Mouse (Mus musculus): ENCODE measurements around the gene Ooep. TPM values are rescaled to one million over a fixed set of nuclear protein-coding genes. Genes with fewer than 3 reads are reported as not detected.
A peak's percentile ranks its signal among the peaks of the same experiment; 100 is the strongest.
"Not testable (repeated sequence)": the region's sequence is repeated elsewhere in the genome, so short reads cannot be mapped to it uniquely, and the experiment has no call there.

The Ooep gene
- polyA plus RNA-seq, 1 experiment, result 3.9 TPM

- peak; percentile 6 for DNase-seq (ENCODE audit: low read depth)
- TF ChIP-seq CTCF (IDR thresholded peaks at IDR 0.05; ENCODE audit: borderline replicate concordance, extremely low read depth, insufficient read depth, insufficient read length), result no peak
- no peak for TF ChIP-seq POLR2A (IDR thresholded peaks at IDR 0.05; ENCODE audit: borderline replicate concordance, extremely low read depth, insufficient read depth, insufficient read length, poor library complexity, severe bottlenecking)
Measured at GRCm38 (mm10) chr9:78365850-78366544, 12.5 kb downstream of the Ooep start.

GRCm38 (mm10) chr9:78364701-78365100, 13.8 kb downstream of the Ooep start:
- TF ChIP-seq CTCF (IDR thresholded peaks at IDR 0.05; ENCODE audit: borderline replicate concordance, extremely low read depth, insufficient read depth, insufficient read length), result no peak
- no peak for TF ChIP-seq POLR2A (IDR thresholded peaks at IDR 0.05; ENCODE audit: borderline replicate concordance, extremely low read depth, insufficient read depth, insufficient read length, poor library complexity, severe bottlenecking)
- no peak for DNase-seq (ENCODE audit: low read depth)

DNA sequence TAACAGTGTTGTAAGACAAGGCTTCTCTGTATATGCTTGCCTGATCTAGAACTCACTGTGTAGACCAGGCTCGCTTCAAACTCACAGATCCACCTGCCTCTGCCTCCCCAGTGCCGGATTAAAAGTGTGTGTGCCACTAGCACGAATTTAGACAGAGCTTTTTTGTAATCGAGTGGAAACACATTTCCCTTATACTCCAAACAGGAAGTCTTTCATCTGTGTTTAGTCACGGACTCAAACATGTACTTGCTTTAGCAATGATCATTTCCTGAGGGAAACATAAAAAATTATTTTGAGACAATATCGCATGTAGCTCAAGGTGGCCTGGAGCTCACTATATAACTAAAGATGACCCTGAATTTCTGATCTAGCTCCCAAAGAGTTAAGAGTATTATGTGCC, 15.2 kb downstream of the Ooep start:
- DNase-seq (ENCODE audit: low read depth), result no peak
- TF ChIP-seq POLR2A (IDR thresholded peaks at IDR 0.05; ENCODE audit: borderline replicate concordance, extremely low read depth, insufficient read depth, insufficient read length, poor library complexity, severe bottlenecking), result no peak
- TF ChIP-seq CTCF (IDR thresholded peaks at IDR 0.05; ENCODE audit: borderline replicate concordance, extremely low read depth, insufficient read depth, insufficient read length), result no peak

- no peak for DNase-seq (ENCODE audit: low read depth)
- TF ChIP-seq POLR2A (IDR thresholded peaks at IDR 0.05; ENCODE audit: borderline replicate concordance, extremely low read depth, insufficient read depth, insufficient read length, poor library complexity, severe bottlenecking), result no peak
- no peak for TF ChIP-seq CTCF (IDR thresholded peaks at IDR 0.05; ENCODE audit: borderline replicate concordance, extremely low read depth, insufficient read depth, insufficient read length)
Measured at GRCm38 (mm10) chr9:78360484-78360872, 18.0 kb downstream of the Ooep start.

- TF ChIP-seq POLR2A (IDR thresholded peaks at IDR 0.05; ENCODE audit: borderline replicate concordance, extremely low read depth, insufficient read depth, insufficient read length, poor library complexity, severe bottlenecking) (no peak), CTCF (IDR thresholded peaks at IDR 0.05; ENCODE audit: borderline replicate concordance, extremely low read depth, insufficient read depth, insufficient read length) (no peak)
- no peak for DNase-seq (ENCODE audit: low read depth)
Measured at GRCm38 (mm10) chr9:78359750-78360483, 18.6 kb downstream of the Ooep start.

GRCm38 (mm10) chr9:78358053-78358452, 20.5 kb downstream of the Ooep start:
- TF ChIP-seq CTCF (IDR thresholded peaks at IDR 0.05; ENCODE audit: borderline replicate concordance, extremely low read depth, insufficient read depth, insufficient read length) (peak; percentile 68), POLR2A (IDR thresholded peaks at IDR 0.05; ENCODE audit: borderline replicate concordance, extremely low read depth, insufficient read depth, insufficient read length, poor library complexity, severe bottlenecking) (no peak)
- DNase-seq (ENCODE audit: low read depth), result peak; percentile 78

DNA sequence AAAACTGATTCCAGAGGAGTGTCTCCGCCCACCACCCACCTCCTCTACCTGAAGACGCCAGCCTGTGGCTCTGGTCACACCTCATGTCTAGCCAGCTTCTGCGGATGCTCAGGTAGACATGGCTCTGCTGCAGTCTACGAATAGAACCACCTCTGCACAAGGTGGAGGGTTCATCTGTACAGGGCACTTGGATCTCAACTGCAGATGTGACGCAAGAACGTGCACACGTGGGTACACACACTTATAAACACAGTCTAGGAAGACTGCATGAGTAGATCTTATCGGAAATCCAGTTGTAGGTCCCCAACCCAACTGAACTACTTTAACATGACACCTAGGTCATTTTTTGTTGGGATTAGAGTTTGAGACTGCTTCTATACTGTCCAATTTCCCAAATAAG, 22.9 kb downstream of the Ooep start, which contains the start of gene Gsta2:
Gene Gsta2, minus strand, starts transcription at position 178 of the 400 bp plus-strand sequence.
- TF ChIP-seq CTCF (IDR thresholded peaks at IDR 0.05; ENCODE audit: borderline replicate concordance, extremely low read depth, insufficient read depth, insufficient read length) (no peak), POLR2A (IDR thresholded peaks at IDR 0.05; ENCODE audit: borderline replicate concordance, extremely low read depth, insufficient read depth, insufficient read length, poor library complexity, severe bottlenecking) (no peak)
- no peak for DNase-seq (ENCODE audit: low read depth)

GRCm38 (mm10) chr9:78354665-78355578, 23.6 kb downstream of the Ooep start:
- TF ChIP-seq POLR2A (IDR thresholded peaks at IDR 0.05; ENCODE audit: borderline replicate concordance, extremely low read depth, insufficient read depth, insufficient read length, poor library complexity, severe bottlenecking) (no peak), CTCF (IDR thresholded peaks at IDR 0.05; ENCODE audit: borderline replicate concordance, extremely low read depth, insufficient read depth, insufficient read length) (no peak)
- no peak for DNase-seq (ENCODE audit: low read depth)

GRCm38 (mm10) chr9:78351504-78352220, 26.9 kb downstream of the Ooep start:
- TF ChIP-seq CTCF (IDR thresholded peaks at IDR 0.05; ENCODE audit: borderline replicate concordance, extremely low read depth, insufficient read depth, insufficient read length) (no peak), POLR2A (IDR thresholded peaks at IDR 0.05; ENCODE audit: borderline replicate concordance, extremely low read depth, insufficient read depth, insufficient read length, poor library complexity, severe bottlenecking) (no peak)
- DNase-seq (ENCODE audit: low read depth), result no peak

DNA sequence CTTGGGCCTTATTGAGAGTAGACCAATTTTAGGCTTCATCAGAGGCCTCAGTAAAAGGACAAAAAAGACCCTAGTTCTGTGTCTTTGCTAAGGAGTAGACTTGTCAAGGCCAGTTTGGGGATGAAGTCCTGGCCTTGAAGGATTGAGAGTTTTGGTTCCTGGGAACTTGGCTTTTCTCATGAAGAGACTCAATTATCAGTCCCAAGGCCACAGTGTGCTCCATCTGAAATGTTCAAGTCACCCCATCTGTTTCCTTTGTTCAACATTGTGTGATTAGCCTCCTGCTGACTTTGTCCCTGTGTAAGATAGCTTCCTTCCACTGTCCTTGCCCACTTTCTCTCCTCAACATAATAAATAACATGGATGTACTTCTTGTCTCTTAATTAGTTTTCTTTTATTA, 28.5 kb downstream of the Ooep start:
- not testable (repeated sequence) for DNase-seq (ENCODE audit: low read depth)

DNA sequence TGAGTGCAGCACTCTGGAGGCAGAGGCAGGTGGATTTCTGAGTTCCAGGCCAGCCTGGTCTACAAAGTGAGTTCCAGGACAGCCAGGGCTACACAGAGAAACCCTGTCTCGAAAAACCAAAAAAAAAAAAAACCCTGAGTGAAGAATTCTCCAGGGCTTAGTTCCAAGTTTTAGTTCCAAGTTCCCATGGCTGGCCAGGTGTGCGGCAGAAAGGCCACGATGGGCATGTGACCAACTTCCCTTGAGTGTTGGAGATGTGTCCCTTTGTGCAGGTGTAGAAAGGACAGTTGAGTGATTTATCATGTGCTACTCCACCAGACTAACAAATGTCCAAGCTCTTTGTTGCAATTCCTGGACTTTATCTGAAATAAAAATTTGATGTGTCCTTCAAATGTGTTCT, 29.4 kb downstream of the Ooep start:
- DNase-seq (ENCODE audit: low read depth), result not testable (repeated sequence)

GRCm38 (mm10) chr9:78348206-78349004, 30.1 kb downstream of the Ooep start:
- not testable (repeated sequence) for DNase-seq (ENCODE audit: low read depth)
